Mouse (Mus musculus) limb, embryonic 11.5 days (tissue): ENCODE data around the gene Trank1. TPM values are rescaled to one million over a fixed set of nuclear protein-coding genes. Genes with fewer than 3 reads are reported as not detected.

Source experiments
- ATAC-seq: fragments of 200-750 bp; cut with Nextera tagmentation; 2 replicates; pipeline ENCODE4 v1.8.0; 2017; ENCODE audit warnings: low read depth; ENCODE audit not compliant: insufficient number of reproducible peaks, low FRiP score, low TSS enrichment
- DNase-seq: peaks from one replicate; pipeline ENCODE4 v3.0.0-alpha.2; 2015; ENCODE audit warnings: low spot score
- H3K27ac ChIP-seq: fragments of 300-500 bp; sonication (generic); replicated peaks from 2 replicates; pipeline ENCODE4 v1.5.1; 2014; ENCODE audit warnings: low read depth, mild to moderate bottlenecking, low read length
- H3K27me3 ChIP-seq: fragments of 300-500 bp; sonication (generic); 2 replicates; pipeline ENCODE4 v1.6.1; 2014; ENCODE audit warnings: mild to moderate bottlenecking, low read length, mixed read lengths; ENCODE audit not compliant: control insufficient read depth, insufficient read depth
- H3K36me3 ChIP-seq: fragments of 300-500 bp; sonication (generic); 2 replicates; pipeline ENCODE4 v1.6.1; 2014; ENCODE audit warnings: mild to moderate bottlenecking, low read length, moderate library complexity, mixed read lengths; ENCODE audit not compliant: control insufficient read depth, insufficient read depth
- H3K4me1 ChIP-seq: fragments of 300-500 bp; sonication (generic); 2 replicates; pipeline ENCODE4 v1.6.1; 2014; ENCODE audit warnings: low read length, mixed read lengths; ENCODE audit not compliant: control insufficient read depth, insufficient read depth
- H3K4me2 ChIP-seq: fragments of 300-500 bp; sonication (generic); 2 replicates; pipeline ENCODE4 v1.6.1; 2014; ENCODE audit warnings: low read depth, mild to moderate bottlenecking, moderate library complexity; ENCODE audit not compliant: severe bottlenecking
- H3K4me3 ChIP-seq: fragments of 300-500 bp; sonication (generic); 2 replicates; pipeline ENCODE4 v1.5.1; 2014; ENCODE audit warnings: low read depth, low read length
- H3K9ac ChIP-seq: fragments of 300-500 bp; sonication (generic); 2 replicates; pipeline ENCODE4 v1.6.1; 2014; ENCODE audit warnings: mild to moderate bottlenecking, low read length
- H3K9me3 ChIP-seq: fragments of 300-500 bp; sonication (generic); 2 replicates; pipeline ENCODE4 v1.6.1; 2016; ENCODE audit warnings: low read length; ENCODE audit not compliant: control insufficient read depth
- WGBS: fragments of 180-500 bp; shearing (Covaris S2); extraction: QIAGEN DNeasy Blood & Tissue Kit; methylation state at CpG from one replicate; pipeline ENCODE4 v1.1.7; 2014; 5-methylcytosine and 5-hydroxymethylcytosine counted together
- polyA plus RNA-seq: library from polyadenylated mRNA; unstranded; fragments of >200 nt; fragmentation: Nextera tagmentation; extraction: Ambion mirVana; gene quantifications from 2 replicates; pipeline ENCODE4 v1.2.1, GENCODE M21; 2014

Trank1 gene
- polyA plus RNA-seq = 0.08 TPM in 1 of 2 replicates, not detected in the other

DNA sequence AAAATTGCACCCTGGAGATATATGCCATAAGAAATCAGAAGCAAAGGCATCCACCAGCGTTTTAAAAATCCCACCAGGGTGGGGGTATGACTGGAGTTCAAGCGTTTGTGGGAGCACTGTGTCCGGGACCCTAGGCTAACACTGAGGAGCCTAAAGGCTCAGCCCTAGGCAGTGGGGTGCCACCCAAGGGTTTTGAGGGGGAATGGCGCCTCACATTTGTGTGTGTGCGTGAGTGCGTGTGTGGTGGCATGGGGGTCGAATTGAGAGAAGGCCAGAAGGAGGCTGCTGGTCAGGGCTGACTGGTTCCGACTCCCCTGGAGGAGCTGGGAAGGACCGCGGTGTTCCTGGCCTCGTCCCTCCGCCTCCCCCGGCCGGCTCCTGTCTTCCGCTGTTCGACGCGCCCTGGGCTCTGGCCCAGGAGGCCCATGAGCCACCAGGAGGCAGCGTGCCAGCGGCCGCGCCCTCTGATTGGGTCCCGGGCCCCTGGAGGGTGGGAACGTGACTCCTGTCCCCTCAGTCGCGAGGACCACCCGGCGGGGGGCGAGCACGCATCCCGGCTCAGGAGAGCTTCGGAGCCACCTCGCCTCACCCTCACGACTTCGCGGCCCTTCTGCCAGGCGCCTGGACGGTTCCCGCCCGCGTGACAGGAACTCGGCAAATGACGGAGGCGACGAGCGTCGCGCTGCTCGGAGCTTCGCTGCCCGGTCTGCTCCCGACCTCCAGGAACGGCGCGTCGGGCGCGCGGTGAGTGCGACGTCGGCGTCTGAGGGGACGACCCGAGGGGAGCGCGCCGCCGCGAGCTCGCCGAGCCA lies at the start of gene Trank1:
Trank1 (plus strand) TSS at position 709 of the 812 bp plus-strand sequence.
- ATAC-seq = 0 out of 2 replicates have a peak, but pooled peaks have one; percentile 47
- Histone ChIP-seq H3K9ac (peak within 1 kb of the TSS; percentile 30; the same call in 1 of the 2 replicates), H3K27ac (no peak within 1 kb of the TSS), H3K27me3 (peaks cover 40% of the 10 kb centered on the region), H3K36me3 (no peaks in the 10 kb centered on the region), H3K4me3 (peak within 1 kb of the TSS; percentile 43), H3K4me1 (peaks cover 7% of the 10 kb centered on the region), H3K4me2 (peak within 1 kb of the TSS; percentile 71), H3K9me3 (no peaks in the 10 kb centered on the region; the same call in 1 of the 2 replicates)
- DNase-seq = peak; percentile 46
- 13% methylated on average over 55 of the region's 72 CpGs for WGBS

DNA sequence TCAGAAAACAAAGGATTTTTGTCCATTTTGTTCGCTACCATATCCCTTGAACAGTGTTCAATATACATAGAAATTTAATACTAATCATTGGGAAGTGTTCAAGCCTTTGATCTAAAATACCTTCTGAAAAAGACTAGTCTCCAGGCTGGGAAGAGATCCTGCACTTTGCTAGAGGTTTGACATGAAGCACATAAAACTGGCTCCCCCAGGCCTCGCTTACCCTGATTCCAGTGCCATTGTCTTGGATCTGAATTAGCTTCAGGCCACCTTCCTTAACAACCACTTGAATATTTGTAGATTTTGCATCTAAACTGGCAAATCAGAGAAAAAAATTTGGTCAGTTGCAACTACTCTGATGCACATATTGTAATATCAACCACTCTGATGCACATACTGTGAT lies 43.5 kb upstream of the Trank1 start:
- Histone ChIP-seq H3K4me2 (no peak overlapping the region), H3K4me1 (peaks cover 3% of the 10 kb centered on the region; the same call in 1 of the 2 replicates), H3K36me3 (peaks cover 4% of the 10 kb centered on the region; the same call in 1 of the 2 replicates), H3K27me3 (no peaks in the 10 kb centered on the region), H3K9me3 (no peaks in the 10 kb centered on the region), H3K27ac (no peak overlapping the region), H3K9ac (no peak overlapping the region), H3K4me3 (no peak overlapping the region)
- 93% methylated on average over 2 of the region's 2 CpGs for WGBS
- ATAC-seq (no peak), DNase-seq (no peak)

DNA sequence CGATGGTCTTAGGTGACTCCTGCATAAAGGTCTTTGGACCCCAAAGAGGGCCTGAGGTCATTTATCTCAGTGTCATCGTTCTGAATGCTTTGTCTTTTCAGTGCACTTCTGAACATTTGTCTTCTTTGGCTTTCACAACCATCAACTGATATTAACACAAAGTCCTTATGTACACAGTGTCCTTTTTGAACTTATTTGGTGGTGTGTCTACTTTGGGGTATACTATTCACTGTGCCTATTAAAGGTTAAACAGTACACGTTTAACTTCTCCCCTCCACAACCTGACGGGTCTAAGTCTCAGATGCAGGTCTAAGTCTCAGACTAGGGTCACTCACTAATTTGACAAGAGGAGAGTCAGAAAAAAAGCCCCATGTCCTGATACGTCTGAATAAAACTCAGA lies 40.9 kb upstream of the Trank1 start:
- peak overlapping the region; percentile 81; the same call in 1 of the 2 replicates for H3K27ac ChIP-seq
- peak overlapping the region; percentile 56 for H3K4me2 ChIP-seq
- no peak for ATAC-seq
- H3K27me3 ChIP-seq = no peaks in the 10 kb centered on the region
- DNase-seq = no peak
- no peaks in the 10 kb centered on the region for H3K9me3 ChIP-seq
- peak overlapping the region; percentile 76 for H3K9ac ChIP-seq
- no peaks in the 10 kb centered on the region for H3K36me3 ChIP-seq
- peak overlapping the region; percentile 78 for H3K4me3 ChIP-seq
- 23% methylated on average over 5 of the region's 5 CpGs for WGBS
- H3K4me1 ChIP-seq = peaks cover 13% of the 10 kb centered on the region

DNA sequence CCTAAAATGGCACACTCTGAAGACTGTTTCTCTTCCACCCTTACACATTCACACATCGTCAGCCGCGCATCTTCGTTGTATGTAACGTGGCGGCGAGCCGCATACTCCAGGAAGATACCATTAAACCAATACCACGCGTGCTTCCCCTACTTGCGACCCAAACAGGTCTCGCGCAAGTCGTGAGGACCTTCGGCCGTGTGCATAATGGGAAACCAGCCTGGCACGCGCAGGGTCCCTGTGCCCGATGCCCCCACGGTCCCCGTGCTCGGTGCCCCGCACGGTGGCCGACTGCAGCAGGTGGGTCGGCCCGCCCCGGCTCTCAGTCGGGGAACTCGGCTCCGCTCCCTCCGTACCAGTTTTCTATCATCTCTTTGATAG lies 40.5 kb upstream of the Trank1 start:
- DNase-seq (no peak), ATAC-seq (peak; percentile 54)
- Histone ChIP-seq H3K36me3 (no peaks in the 10 kb centered on the region), H3K4me2 (peak overlapping the region; percentile 56), H3K9me3 (no peaks in the 10 kb centered on the region), H3K27me3 (no peaks in the 10 kb centered on the region), H3K4me1 (peaks cover 13% of the 10 kb centered on the region), H3K27ac (peak overlapping the region; percentile 81; the same call in 1 of the 2 replicates), H3K9ac (peak overlapping the region; percentile 76), H3K4me3 (peak overlapping the region; percentile 78)
- WGBS = under 1% methylated on average over 32 of the region's 32 CpGs

DNA sequence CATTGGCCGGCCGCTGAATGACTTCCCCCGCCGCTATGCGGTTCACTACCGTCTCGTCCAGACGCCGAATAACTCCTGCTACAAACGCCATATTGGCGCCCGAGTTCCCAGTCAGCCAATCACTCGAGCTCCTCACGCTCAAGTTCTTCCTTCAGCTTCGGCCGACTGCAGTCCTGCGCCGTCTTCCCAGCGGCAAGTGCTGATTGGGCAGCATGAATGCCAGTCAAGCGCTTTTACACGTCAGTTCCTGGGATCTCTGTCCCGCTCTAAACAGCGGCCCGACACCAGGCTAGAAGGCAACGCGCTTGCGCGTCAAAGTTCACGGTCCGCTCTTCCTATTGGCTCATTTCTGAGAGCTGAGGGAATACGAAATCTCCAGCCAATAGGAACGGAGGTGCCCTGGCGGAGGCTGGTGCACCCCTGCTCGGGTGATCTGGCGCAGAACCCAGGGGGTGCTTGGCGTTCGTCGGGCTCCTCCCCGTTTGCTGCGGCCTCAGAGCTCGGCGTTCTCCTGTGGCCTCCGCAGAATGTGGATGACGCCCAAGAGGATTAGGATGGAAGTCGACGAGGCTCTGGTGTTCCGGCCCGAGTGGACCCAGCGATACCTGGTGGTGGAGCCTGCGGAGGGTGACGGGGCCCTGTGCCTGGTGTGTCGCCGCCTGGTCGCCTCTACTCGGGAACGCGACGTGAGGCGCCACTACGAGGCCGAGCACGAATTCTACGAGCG lies 39.9 kb upstream of the Trank1 start, which contains the start of the genes Mlh1 and Epm2aip1:
Mlh1 (minus strand) TSS at position 358 of the 727 bp plus-strand sequence.
Epm2aip1 (plus strand) TSS at position 496 of the 727 bp plus-strand sequence.
- H3K9ac ChIP-seq = peak within 1 kb of the TSS; percentile 84
- peaks cover 13% of the 10 kb centered on the region for H3K4me1 ChIP-seq
- H3K4me2 ChIP-seq = peak within 1 kb of the TSS; percentile 80
- under 1% methylated on average over 64 of the region's 64 CpGs for WGBS
- ATAC-seq = peak; percentile 99
- H3K9me3 ChIP-seq = no peaks in the 10 kb centered on the region
- H3K36me3 ChIP-seq = no peaks in the 10 kb centered on the region
- DNase-seq = peak; percentile 99
- H3K27ac ChIP-seq = peak within 1 kb of the TSS; percentile 83
- no peaks in the 10 kb centered on the region for H3K27me3 ChIP-seq
- peak within 1 kb of the TSS; percentile 78 for H3K4me3 ChIP-seq

DNA sequence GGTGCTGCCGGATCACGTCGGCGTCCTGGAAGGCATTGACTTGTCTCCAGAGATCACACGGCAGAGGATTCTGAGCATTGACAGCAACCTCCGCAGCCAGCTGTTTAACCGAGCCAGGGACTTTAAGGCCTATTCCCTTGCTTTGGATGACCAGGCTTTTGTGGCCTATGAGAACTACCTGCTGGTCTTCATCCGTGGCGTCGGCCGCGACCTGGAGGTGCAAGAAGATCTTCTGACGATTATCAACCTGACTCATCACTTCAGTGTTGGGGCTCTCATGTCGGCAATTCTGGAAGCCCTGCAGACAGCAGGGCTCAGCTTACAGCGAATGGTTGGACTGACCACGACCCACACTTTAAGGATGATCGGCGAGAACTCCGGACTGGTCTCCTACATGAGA lies 39.2 kb upstream of the Trank1 start:
- H3K4me1 ChIP-seq = peaks cover 13% of the 10 kb centered on the region
- no peaks in the 10 kb centered on the region for H3K27me3 ChIP-seq
- DNase-seq = no peak
- no peaks in the 10 kb centered on the region for H3K9me3 ChIP-seq
- peak overlapping the region; percentile 78 for H3K4me3 ChIP-seq
- peak overlapping the region; percentile 80 for H3K4me2 ChIP-seq
- peak overlapping the region; percentile 83; the same call in 1 of the 2 replicates for H3K27ac ChIP-seq
- ATAC-seq = no peak
- 16% methylated on average over 19 of the region's 19 CpGs for WGBS
- no peaks in the 10 kb centered on the region for H3K36me3 ChIP-seq
- H3K9ac ChIP-seq = peak overlapping the region; percentile 84

DNA sequence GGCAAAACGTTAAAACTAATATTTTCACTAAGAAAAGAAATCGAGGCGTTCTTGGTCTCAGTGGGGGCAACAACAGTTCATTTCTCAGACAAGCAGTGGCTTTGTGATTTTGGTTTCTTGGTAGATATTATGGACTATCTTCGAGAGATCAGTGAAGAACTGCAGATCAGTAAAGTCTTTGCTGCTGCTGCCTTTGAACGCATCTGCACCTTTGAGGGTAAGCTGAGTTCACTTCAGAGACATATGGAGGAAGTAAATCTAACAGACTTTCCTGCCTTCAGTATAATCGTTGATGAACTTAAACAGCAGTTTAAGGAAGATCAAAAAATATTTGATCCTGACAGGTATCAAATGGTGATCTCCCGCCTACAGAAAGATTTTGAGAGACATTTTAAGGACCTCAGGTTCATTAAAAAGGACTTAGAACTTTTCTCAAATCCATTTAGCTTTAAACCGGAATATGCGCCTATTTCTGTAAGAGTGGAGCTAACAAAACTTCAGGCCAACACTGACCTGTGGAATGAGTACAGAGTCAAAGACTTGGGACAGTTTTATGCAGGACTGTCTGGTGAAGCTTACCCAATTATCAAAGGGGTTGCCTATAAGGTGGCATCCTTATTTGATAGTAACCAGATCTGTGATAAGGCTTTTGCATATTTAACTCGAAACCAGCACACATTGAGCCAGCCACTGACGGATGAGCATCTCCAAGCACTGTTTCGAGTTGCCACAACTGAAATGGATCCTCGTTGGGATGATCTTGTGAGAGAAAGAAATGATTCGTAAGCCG lies 38.3 kb upstream of the Trank1 start:
- DNase-seq (no peak), ATAC-seq (no peak)
- Histone ChIP-seq H3K27me3 (no peaks in the 10 kb centered on the region), H3K4me2 (peak overlapping the region; percentile 80), H3K9ac (no peak overlapping the region), H3K36me3 (no peaks in the 10 kb centered on the region), H3K9me3 (no peaks in the 10 kb centered on the region), H3K4me3 (peak overlapping the region; percentile 78), H3K27ac (no peak overlapping the region), H3K4me1 (peaks cover 13% of the 10 kb centered on the region)
- WGBS = 75% methylated on average over 15 of the region's 15 CpGs
